In genomic region chr1:176927312-176927711, GRCm38 (mm10) we compare ENCODE assay signal across 14 mouse cellular contexts.
DNase-seq lines count a peak whose midpoint lies in the region; ATAC-seq and TF ChIP-seq lines count a peak whose summit lies in the region.
"Had no signal": no experiment of that assay in that cellular context is flagged by ENCODE, and none has a peak within 500 bp of the region (broad histone marks: within the 10 kb centered on the region; RNA-seq: fewer than 3 reads in every experiment).

No protein-coding gene starts in this region.

- no peak overlapping the region for H3K4me2 ChIP-seq in hindbrain, postnatal 0 days (ENCODE audit: low read depth, low read length)
- H3K4me2 ChIP-seq in hindbrain, embryonic 13.5 days: no peak overlapping the region
- H3K4me2 ChIP-seq: heart, embryonic 13.5 days; intestine, embryonic 15.5 days; midbrain, embryonic 11.5 days had no signal

- DNase-seq in cerebellum, postnatal 10 days: peak; percentile 65 to 75
- no peak for DNase-seq in cerebellum, adult 9-10 months
- DNase-seq in hindbrain, postnatal 0 days (ENCODE audit: low spot score): no peak
- peak; percentile 42 for DNase-seq in right cerebral cortex, postnatal 14 days
- DNase-seq: B cell, adult 2 months; liver, postnatal 0 days; thymus, postnatal 4 days had no signal

- no peaks in the 10 kb centered on the region for H3K9me3 ChIP-seq in hindbrain, postnatal 0 days (ENCODE audit: low read length)
- no peaks in the 10 kb centered on the region for H3K9me3 ChIP-seq in hindbrain, embryonic 13.5 days
- H3K9me3 ChIP-seq: heart, embryonic 13.5 days; intestine, embryonic 15.5 days had no signal

- H3K27ac ChIP-seq in hindbrain, postnatal 0 days: peak overlapping the region; percentile 67
- no peak overlapping the region for H3K27ac ChIP-seq in hindbrain, embryonic 13.5 days
- H3K27ac ChIP-seq in cortical plate, adult 2 months (ENCODE audit: insufficient read depth, low read length): peak overlapping the region; percentile 49
- H3K27ac ChIP-seq: heart, embryonic 13.5 days; intestine, embryonic 15.5 days; kidney, postnatal 0 days had no signal

- peaks cover 4% of the 10 kb centered on the region; the same call in 1 of the 2 replicates for H3K4me1 ChIP-seq in hindbrain, postnatal 0 days (ENCODE audit: insufficient read depth, low read length)
- H3K4me1 ChIP-seq in hindbrain, embryonic 13.5 days (replicated peaks): peaks cover 8% of the 10 kb centered on the region; the same call in 1 of the 2 replicates
- H3K4me1 ChIP-seq in cortical plate, adult 2 months (ENCODE audit: control insufficient read depth, insufficient read depth, low read length): peaks cover 12% of the 10 kb centered on the region
- H3K4me1 ChIP-seq: heart, embryonic 13.5 days; intestine, embryonic 15.5 days had no signal

- WGBS in hindbrain, postnatal 0 days: 81% methylated on average over 9 of the region's 9 CpGs
- WGBS in hindbrain, embryonic 13.5 days: 90% methylated on average over 9 of the region's 9 CpGs

- H3K9ac ChIP-seq in hindbrain, postnatal 0 days (replicated peaks; ENCODE audit: low read length): no peak overlapping the region
- no peak overlapping the region for H3K9ac ChIP-seq in hindbrain, embryonic 13.5 days
- H3K9ac ChIP-seq: heart, embryonic 13.5 days; intestine, embryonic 15.5 days; liver, postnatal 0 days had no signal

- 0 out of 2 replicates have a peak, but pooled peaks have one; percentile 8 for TF ChIP-seq POLR2A in cortical plate, adult 2 months (IDR thresholded peaks at IDR 0.05; ENCODE audit: extremely low read depth, insufficient read depth, low read length)

- no peak for TF ChIP-seq CTCF in hindbrain, postnatal 0 days (IDR thresholded peaks at IDR 0.05; ENCODE audit: low read depth)
- TF ChIP-seq CTCF in cortical plate, adult 2 months (IDR thresholded peaks at IDR 0.05; ENCODE audit: extremely low read depth, insufficient read depth, low read length): no peak

- no peaks in the 10 kb centered on the region for H3K27me3 ChIP-seq in hindbrain, postnatal 0 days (ENCODE audit: insufficient read depth, low read length)
- H3K27me3 ChIP-seq in hindbrain, embryonic 13.5 days: no peaks in the 10 kb centered on the region
- H3K27me3 ChIP-seq: heart, embryonic 13.5 days; intestine, embryonic 15.5 days had no signal

- no peak overlapping the region for H3K4me3 ChIP-seq in hindbrain, postnatal 0 days (ENCODE audit: low read length)
- no peak overlapping the region for H3K4me3 ChIP-seq in hindbrain, embryonic 13.5 days
- H3K4me3 ChIP-seq in cortical plate, adult 2 months (ENCODE audit: insufficient read depth, low read length): no peak overlapping the region
- H3K4me3 ChIP-seq: heart, embryonic 13.5 days; intestine, embryonic 15.5 days had no signal

- H3K36me3 ChIP-seq in hindbrain, postnatal 0 days (ENCODE audit: insufficient read depth, low read length): no peaks in the 10 kb centered on the region
- no peaks in the 10 kb centered on the region for H3K36me3 ChIP-seq in hindbrain, embryonic 13.5 days
- H3K36me3 ChIP-seq: heart, embryonic 13.5 days; intestine, embryonic 15.5 days had no signal

- no peak for ATAC-seq in hindbrain, postnatal 0 days
- ATAC-seq in hindbrain, embryonic 13.5 days (ENCODE audit: low FRiP score): no peak
- no peak for ATAC-seq in megakaryocyte, adult 5-6 weeks (ENCODE audit: poor library complexity, severe bottlenecking)
- ATAC-seq: intestine, embryonic 15.5 days; liver, postnatal 0 days had no signal

Comparison
In these comparisons a context has a peak if more than half of its experiments do, and no peak if none do; other contexts are left out.
1. DNase-seq: peak in cerebellum, postnatal 10 days (2 of 2) and right cerebral cortex, postnatal 14 days (single experiment); none in cerebellum, adult 9-10 months (single experiment) and hindbrain, postnatal 0 days (single experiment).